Mouse (Mus musculus): ENCODE data around the gene Ifna4.
"Not testable (repeated sequence)": the region's sequence is repeated elsewhere in the genome, so short reads cannot be mapped to it uniquely, and the experiment has no call there.

DNA sequence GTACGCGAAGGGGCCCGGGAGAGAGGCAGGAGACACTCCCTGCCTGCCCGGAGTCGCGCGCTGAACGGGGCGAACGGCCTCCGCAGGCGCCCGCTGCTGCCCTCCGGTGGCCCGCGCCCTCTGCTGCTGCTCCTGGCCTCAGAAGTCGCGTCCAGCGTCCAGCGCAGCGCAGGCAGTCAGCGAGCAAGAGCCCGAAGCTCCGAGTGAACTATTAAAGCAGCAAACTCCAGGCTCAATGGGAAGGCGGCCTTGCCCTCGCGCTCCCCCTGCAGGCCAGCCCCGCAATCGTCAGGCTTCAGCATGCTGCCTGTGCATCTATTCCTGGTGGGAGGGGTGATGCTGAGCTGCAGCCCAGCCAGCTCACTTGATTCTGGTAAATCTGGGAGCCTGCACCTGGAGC, 38.7 kb upstream of the Ifna4 start, which contains the start of gene Gm13287:
- TF ChIP-seq CTCF (IDR thresholded peaks at IDR 0.05; ENCODE audit: borderline replicate concordance, insufficient read depth, low read length); POLR2A (IDR thresholded peaks at IDR 0.05; ENCODE audit: low read depth, low read length): not testable (repeated sequence)
